Comparison of ENCODE assay signal across 8 mouse cellular contexts in genomic region chr8:125292933-125293591, GRCm38 (mm10).
A peak's percentile ranks its signal among the peaks of the same experiment; 100 is the strongest.
DNase-seq lines count a peak whose midpoint lies in the region; ATAC-seq lines count a peak whose summit lies in the region.

No protein-coding gene starts in this region.

- ATAC-seq in neural tube, embryonic 13.5 days (ENCODE audit: low read depth) = no peak
- no peak for ATAC-seq in forebrain, embryonic 15.5 days (replicated peaks)
- peak; percentile 77 for ATAC-seq in heart, embryonic 15.5 days (replicated peaks; ENCODE audit: insufficient number of reproducible peaks, insufficient read depth, low FRiP score, low read depth)
- no peak for ATAC-seq in midbrain, embryonic 14.5 days (ENCODE audit: low FRiP score, low TSS enrichment)
- no peak for ATAC-seq in erythroid progenitor cell, adult 5-6 weeks (replicated peaks; ENCODE audit: low FRiP score, poor library complexity, severe bottlenecking)

- peaks cover 7% of the 10 kb centered on the region for H3K27me3 ChIP-seq in neural tube, embryonic 13.5 days
- no peaks in the 10 kb centered on the region for H3K27me3 ChIP-seq in forebrain, embryonic 15.5 days
- H3K27me3 ChIP-seq in heart, embryonic 15.5 days = no peaks in the 10 kb centered on the region
- H3K27me3 ChIP-seq in midbrain, embryonic 14.5 days (ENCODE audit: control insufficient read depth, insufficient read depth, low read length) = no peaks in the 10 kb centered on the region

- H3K36me3 ChIP-seq in neural tube, embryonic 13.5 days = no peaks in the 10 kb centered on the region
- no peaks in the 10 kb centered on the region for H3K36me3 ChIP-seq in forebrain, embryonic 15.5 days
- H3K36me3 ChIP-seq in heart, embryonic 15.5 days = no peaks in the 10 kb centered on the region
- no peaks in the 10 kb centered on the region for H3K36me3 ChIP-seq in midbrain, embryonic 14.5 days (ENCODE audit: control insufficient read depth, insufficient read depth, low read length)

- no peak for DNase-seq in neural tube, embryonic 10.5 days (ENCODE audit: extremely low spot score, low spot score)
- peak; percentile 50 for DNase-seq in layer of hippocampus, adult 9-11 months
- DNase-seq in midbrain, embryonic 14.5 days = no peak
- no peak for DNase-seq in embryo, embryonic 11 days

- WGBS in neural tube, embryonic 13.5 days = 44% methylated on average over 8 of the region's 8 CpGs
- 41% methylated on average over 8 of the region's 8 CpGs for WGBS in forebrain, embryonic 15.5 days
- WGBS in heart, embryonic 15.5 days = 18% methylated on average over 8 of the region's 8 CpGs
- WGBS in midbrain, embryonic 14.5 days = 65% methylated on average over 8 of the region's 8 CpGs

- peak overlapping the region; percentile 71 for H3K27ac ChIP-seq in neural tube, embryonic 13.5 days (replicated peaks)
- peak overlapping the region; percentile 62 for H3K27ac ChIP-seq in forebrain, embryonic 15.5 days (replicated peaks)
- H3K27ac ChIP-seq in heart, embryonic 15.5 days = peak overlapping the region; percentile 94
- H3K27ac ChIP-seq in midbrain, embryonic 14.5 days (replicated peaks; ENCODE audit: low read depth, low read length) = 0 out of 2 replicates have a peak overlapping the region, but pooled peaks have one; percentile 13

- H3K4me1 ChIP-seq in neural tube, embryonic 13.5 days (replicated peaks) = peaks cover 19% of the 10 kb centered on the region
- peaks cover 22% of the 10 kb centered on the region for H3K4me1 ChIP-seq in forebrain, embryonic 15.5 days
- peaks cover 60% of the 10 kb centered on the region for H3K4me1 ChIP-seq in heart, embryonic 15.5 days (replicated peaks)
- 0 out of 2 replicates have a peak, but pooled peaks cover 3% of the 10 kb centered on the region for H3K4me1 ChIP-seq in midbrain, embryonic 14.5 days (ENCODE audit: control insufficient read depth, insufficient read depth, low read length)

- H3K4me2 ChIP-seq in neural tube, embryonic 13.5 days = no peak overlapping the region
- H3K4me2 ChIP-seq in forebrain, embryonic 15.5 days (replicated peaks) = no peak overlapping the region
- H3K4me2 ChIP-seq in heart, embryonic 15.5 days = no peak overlapping the region; the same call in 1 of the 2 replicates
- H3K4me2 ChIP-seq in midbrain, embryonic 14.5 days (ENCODE audit: low read length) = no peak overlapping the region

- no peak overlapping the region for H3K4me3 ChIP-seq in neural tube, embryonic 13.5 days
- H3K4me3 ChIP-seq in forebrain, embryonic 15.5 days = no peak overlapping the region
- no peak overlapping the region for H3K4me3 ChIP-seq in heart, embryonic 15.5 days
- H3K4me3 ChIP-seq in midbrain, embryonic 14.5 days (replicated peaks; ENCODE audit: low read depth, low read length) = no peak overlapping the region

- no peaks in the 10 kb centered on the region for H3K9me3 ChIP-seq in neural tube, embryonic 13.5 days
- H3K9me3 ChIP-seq in forebrain, embryonic 15.5 days = no peaks in the 10 kb centered on the region
- no peaks in the 10 kb centered on the region for H3K9me3 ChIP-seq in heart, embryonic 15.5 days (replicated peaks)
- H3K9me3 ChIP-seq in midbrain, embryonic 14.5 days (ENCODE audit: control insufficient read depth, low read length) = no peaks in the 10 kb centered on the region

- peak overlapping the region; percentile 17; the same call in 1 of the 2 replicates for H3K9ac ChIP-seq in neural tube, embryonic 13.5 days
- H3K9ac ChIP-seq in forebrain, embryonic 15.5 days (replicated peaks) = no peak overlapping the region
- no peak overlapping the region for H3K9ac ChIP-seq in heart, embryonic 15.5 days
- no peak overlapping the region for H3K9ac ChIP-seq in midbrain, embryonic 14.5 days (replicated peaks; ENCODE audit: low read length)

Comparison
In these comparisons a context has a peak if more than half of its experiments do, and no peak if none do; other contexts are left out.
1. H3K27ac ChIP-seq: peak in every context shown above with its lines; median percentile 94 in heart, embryonic 15.5 days; 71 in neural tube, embryonic 13.5 days; 62 in forebrain, embryonic 15.5 days; 13 in midbrain, embryonic 14.5 days.